Mouse (Mus musculus) cerebellum, postnatal 4 days (tissue): ENCODE results near the gene Ppp6r3.
A peak's percentile ranks its signal among the peaks of the same experiment; 100 is the strongest.

Source experiments
- DNase-seq, 2 experiments: peaks; one replicate each; pipeline ENCODE4 v3.0.0; 2022; ENCODE audit warnings: low spot score in 2 of 2, mixed read lengths in 1 of 2

Gene Ppp6r3

GRCm38 (mm10) chr19:3528646-3529045 is 46.9 kb downstream of the Ppp6r3 start:
- no peak for DNase-seq

- no peak for DNase-seq
Measured at GRCm38 (mm10) chr19:3527531-3527930, 48.0 kb downstream of the Ppp6r3 start.

GRCm38 (mm10) chr19:3519471-3520169 is 55.9 kb downstream of the Ppp6r3 start:
- DNase-seq: no peak

GRCm38 (mm10) chr19:3497216-3497615 is 78.3 kb downstream of the Ppp6r3 start:
- no peak for DNase-seq

GRCm38 (mm10) chr19:3489826-3490225 is 85.7 kb downstream of the Ppp6r3 start:
- DNase-seq: no peak

- no peak for DNase-seq
Measured at GRCm38 (mm10) chr19:3482831-3483230, 92.7 kb downstream of the Ppp6r3 start.

- DNase-seq: no peak
Measured at GRCm38 (mm10) chr19:3480101-3480500, 95.4 kb downstream of the Ppp6r3 start.

- DNase-seq: no peak
Measured at GRCm38 (mm10) chr19:3476996-3477395, 98.6 kb downstream of the Ppp6r3 start.

GRCm38 (mm10) chr19:3471218-3471617 is 104.3 kb downstream of the Ppp6r3 start:
- no peak for DNase-seq

GRCm38 (mm10) chr19:3467574-3467973 is 108.0 kb downstream of the Ppp6r3 start:
- no peak for DNase-seq

- DNase-seq: no peak
Measured at GRCm38 (mm10) chr19:3459986-3460385, 115.6 kb downstream of the Ppp6r3 start.

GRCm38 (mm10) chr19:3458331-3459099 is 117.0 kb downstream of the Ppp6r3 start:
- DNase-seq: no peak

- no peak for DNase-seq
Measured at GRCm38 (mm10) chr19:3457700-3458099, 117.8 kb downstream of the Ppp6r3 start.

- DNase-seq: no peak
Measured at GRCm38 (mm10) chr19:3451649-3452048, 123.9 kb downstream of the Ppp6r3 start.

- DNase-seq: peak; percentile 37 to 73
Measured at GRCm38 (mm10) chr19:3451170-3451569, 124.4 kb downstream of the Ppp6r3 start.

GRCm38 (mm10) chr19:3450714-3451113 is 124.8 kb downstream of the Ppp6r3 start:
- no peak for DNase-seq

GRCm38 (mm10) chr19:3449248-3449647 is 126.3 kb downstream of the Ppp6r3 start:
- no peak for DNase-seq

GRCm38 (mm10) chr19:3447348-3447747 is 128.2 kb downstream of the Ppp6r3 start:
- no peak for DNase-seq

GRCm38 (mm10) chr19:3441092-3441491 is 134.5 kb downstream of the Ppp6r3 start:
- no peak for DNase-seq

- no peak for DNase-seq
Measured at GRCm38 (mm10) chr19:3440667-3441066, 134.9 kb downstream of the Ppp6r3 start.

GRCm38 (mm10) chr19:3437980-3438379 is 137.6 kb downstream of the Ppp6r3 start:
- no peak for DNase-seq

GRCm38 (mm10) chr19:3436840-3437239 is 138.7 kb downstream of the Ppp6r3 start:
- DNase-seq: peak in 1 of 2 experiments; percentile 38

GRCm38 (mm10) chr19:3435824-3436223 is 139.7 kb downstream of the Ppp6r3 start:
- no peak for DNase-seq
